Mouse (Mus musculus): Measurements from ENCODE around the gene Crybg2. TPM values are rescaled to one million over a fixed set of nuclear protein-coding genes. Genes with fewer than 3 reads are reported as not detected.

Crybg2 gene
- polyA plus RNA-seq, 1 experiment from 2014 or later: 11.1 TPM

Other genes starting within 250 kb of the Crybg2 start
- 73.4 and 76.4 TPM in 2 replicates for gene Rps6ka1, start 173.0 kb upstream of the Crybg2 start, polyA plus RNA-seq (2015; fragmentation: Nextera tagmentation; extraction: Ambion mirVana)
- gene Hmgn2, start 92.2 kb upstream of the Crybg2 start, polyA plus RNA-seq (2015; fragmentation: Nextera tagmentation; extraction: Ambion mirVana): 1,858 and 2,056 TPM in 2 replicates
- 39.9 and 41.5 TPM in 2 replicates for gene Dhdds, start 59.9 kb upstream of the Crybg2 start, polyA plus RNA-seq (2015; fragmentation: Nextera tagmentation; extraction: Ambion mirVana)
- 0.12 and 0.17 TPM in 2 replicates for gene Lin28a, start 42.0 kb upstream of the Crybg2 start, polyA plus RNA-seq (2015; fragmentation: Nextera tagmentation; extraction: Ambion mirVana)
- gene Zfp683, start 7.0 kb upstream of the Crybg2 start, polyA plus RNA-seq (2015; fragmentation: Nextera tagmentation; extraction: Ambion mirVana): not detected in 2 replicates
- gene Cd52, start 34.3 kb downstream of the Crybg2 start, polyA plus RNA-seq (2015; fragmentation: Nextera tagmentation; extraction: Ambion mirVana): 34.8 and 39.7 TPM in 2 replicates
- 4.3 and 5.7 TPM in 2 replicates for gene Ubxn11, start 41.8 kb downstream of the Crybg2 start, polyA plus RNA-seq (2015; fragmentation: Nextera tagmentation; extraction: Ambion mirVana)
- 363 and 395 TPM in 2 replicates for gene Sh3bgrl3, start 68.0 kb downstream of the Crybg2 start, polyA plus RNA-seq (2015; fragmentation: Nextera tagmentation; extraction: Ambion mirVana)
- 83.0 and 84.0 TPM in 2 replicates for gene Cep85, start 126.3 kb downstream of the Crybg2 start, polyA plus RNA-seq (2015; fragmentation: Nextera tagmentation; extraction: Ambion mirVana)
- gene Gm7534, start 142.2 kb downstream of the Crybg2 start, polyA plus RNA-seq (2015; fragmentation: Nextera tagmentation; extraction: Ambion mirVana): not detected in 2 replicates
- 0.26 and 0.31 TPM in 2 replicates for gene Catsper4, start 166.6 kb downstream of the Crybg2 start, polyA plus RNA-seq (2015; fragmentation: Nextera tagmentation; extraction: Ambion mirVana)
- gene Cnksr1, start 177.6 kb downstream of the Crybg2 start, polyA plus RNA-seq (2015; fragmentation: Nextera tagmentation; extraction: Ambion mirVana): 7.7 and 10.0 TPM in 2 replicates
- gene E130218I03Rik, start 182.8 kb downstream of the Crybg2 start, polyA plus RNA-seq (2015; fragmentation: Nextera tagmentation; extraction: Ambion mirVana): 0.28 and 0.37 TPM in 2 replicates
- 15.1 and 15.9 TPM in 2 replicates for gene Zfp593, start 184.8 kb downstream of the Crybg2 start, polyA plus RNA-seq (2015; fragmentation: Nextera tagmentation; extraction: Ambion mirVana)
- gene Gm30191, start 186.1 kb downstream of the Crybg2 start, polyA plus RNA-seq (2015; fragmentation: Nextera tagmentation; extraction: Ambion mirVana): not detected in 2 replicates
- 4.2 and 5.2 TPM in 2 replicates for gene Grrp1, start 193.3 kb downstream of the Crybg2 start, polyA plus RNA-seq (2015; fragmentation: Nextera tagmentation; extraction: Ambion mirVana)
- 18.9 and 20.0 TPM in 2 replicates for gene Pdik1l, start 227.1 kb downstream of the Crybg2 start, polyA plus RNA-seq (2015; fragmentation: Nextera tagmentation; extraction: Ambion mirVana)